Mouse (Mus musculus): ENCODE data around the gene Heatr9.

DNA sequence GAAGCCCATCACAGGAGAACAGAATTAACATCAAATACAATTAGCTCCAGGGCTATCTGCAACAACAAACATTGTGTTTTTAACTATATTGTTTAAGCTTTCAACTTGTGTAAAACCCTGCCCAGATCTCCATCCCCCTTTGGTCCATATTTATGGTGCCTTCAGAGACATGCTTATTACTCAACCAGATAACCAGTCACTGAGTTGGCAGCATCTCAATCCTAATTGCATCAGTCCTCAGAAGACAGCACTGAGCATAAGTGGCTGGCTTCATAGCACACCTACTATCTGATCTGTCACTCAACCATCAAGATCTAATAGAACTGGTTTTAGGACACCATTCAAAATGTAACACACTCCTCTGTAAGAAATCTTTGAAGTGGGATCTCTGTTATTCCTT is 12.5 kb downstream of the Heatr9 start:
- TF ChIP-seq MYOG (IDR thresholded peaks at IDR 0.05; ENCODE audit: control insufficient read depth, extremely low read depth, insufficient read length), result no peak
- no peak for TF ChIP-seq CTCF (IDR thresholded peaks at IDR 0.05; ENCODE audit: control insufficient read depth, insufficient read depth, insufficient read length)
- no peak for TF ChIP-seq USF1 (IDR thresholded peaks at IDR 0.05; ENCODE audit: low read depth)
- TF ChIP-seq CEBPB (IDR thresholded peaks at IDR 0.05; ENCODE audit: low read depth), result no peak

Data from C2C12 (cell line).